Mouse (Mus musculus): ENCODE results near the gene Xpo1. TPM values are rescaled to one million over a fixed set of nuclear protein-coding genes. Genes with fewer than 3 reads are reported as not detected.

Gene Xpo1
- 61.6 and 70.2 TPM in 2 replicates for polyA plus RNA-seq (2015; fragmentation: Nextera tagmentation; extraction: Ambion mirVana)

DNA sequence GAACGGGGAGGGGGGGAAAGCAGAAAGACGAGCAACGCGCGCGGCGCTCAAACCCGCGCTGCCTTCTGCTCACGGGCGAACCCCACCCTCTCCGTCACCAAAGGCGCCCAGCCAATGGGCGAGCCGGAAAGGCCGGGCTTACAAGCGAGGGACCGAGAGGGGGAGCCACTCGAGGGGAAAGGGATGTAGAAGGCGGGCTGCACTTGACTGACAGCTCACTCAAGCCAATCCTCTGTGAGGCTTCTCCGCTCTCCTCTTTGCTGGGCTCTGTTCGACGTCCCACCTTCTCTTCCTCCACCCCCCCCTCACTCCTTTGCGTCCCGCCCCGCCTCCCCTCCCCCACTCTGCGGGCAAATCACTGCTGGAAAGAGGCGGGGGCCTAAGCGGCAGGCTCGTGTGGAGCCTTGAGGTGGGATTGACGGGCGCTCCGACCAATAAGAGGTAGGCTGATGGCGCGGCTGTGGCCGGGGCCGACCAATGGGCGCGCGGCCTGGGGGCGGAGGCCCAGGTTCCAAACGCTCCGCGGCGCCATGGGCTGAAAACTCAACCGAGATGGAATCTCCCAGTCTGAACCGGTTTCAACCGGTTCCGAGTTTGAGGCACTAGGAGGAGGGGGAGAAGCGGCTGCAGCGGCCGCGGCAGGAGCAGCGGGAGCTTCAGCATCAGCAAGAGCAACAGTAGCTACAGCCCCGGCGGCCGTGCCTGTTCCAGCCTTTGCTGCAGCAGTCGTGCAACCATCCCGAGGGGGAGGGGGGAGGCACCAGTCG lies at the start of gene Xpo1:
TSS of gene Xpo1 (plus strand) at position 615 of the 767 bp plus-strand sequence.
- H3K27me3 ChIP-seq (ENCODE audit: control insufficient read depth, insufficient read depth, low read length), result no peaks in the 10 kb centered on the region
- H3K4me2 ChIP-seq (ENCODE audit: low read depth, low read length), result peak within 1 kb of the TSS; percentile 74
- peak within 1 kb of the TSS; percentile 99 for H3K9ac ChIP-seq (ENCODE audit: low read length)
- ATAC-seq (ENCODE audit: insufficient read depth, low FRiP score), result peak; percentile 97
- no peaks in the 10 kb centered on the region for H3K9me3 ChIP-seq (replicated peaks; ENCODE audit: control insufficient read depth, low read length)
- peak within 1 kb of the TSS; percentile 100 for H3K27ac ChIP-seq (ENCODE audit: low read length)
- peak within 1 kb of the TSS; percentile 99 for H3K4me3 ChIP-seq (replicated peaks; ENCODE audit: low read length)
- no peaks in the 10 kb centered on the region for H3K36me3 ChIP-seq (ENCODE audit: control insufficient read depth, insufficient read depth, low read length)
- peaks cover 10% of the 10 kb centered on the region; the same call in 1 of the 2 replicates for H3K4me1 ChIP-seq (ENCODE audit: control insufficient read depth, insufficient read depth, low read length)
- 0% methylated on average over 57 of the region's 60 CpGs for WGBS

GRCm38 (mm10) chr11:23209717-23210116 lies 46.1 kb upstream of the Xpo1 start:
- Histone ChIP-seq H3K27me3 (ENCODE audit: control insufficient read depth, insufficient read depth, low read length) (no peaks in the 10 kb centered on the region), H3K9me3 (replicated peaks; ENCODE audit: control insufficient read depth, low read length) (no peaks in the 10 kb centered on the region), H3K27ac (ENCODE audit: low read length) (no peak overlapping the region), H3K36me3 (ENCODE audit: control insufficient read depth, insufficient read depth, low read length) (no peaks in the 10 kb centered on the region), H3K4me2 (ENCODE audit: low read depth, low read length) (no peak overlapping the region), H3K4me1 (ENCODE audit: control insufficient read depth, insufficient read depth, low read length) (peaks cover 4% of the 10 kb centered on the region; the same call in 1 of the 2 replicates), H3K9ac (ENCODE audit: low read length) (no peak overlapping the region), H3K4me3 (replicated peaks; ENCODE audit: low read length) (no peak overlapping the region)
- 82% methylated on average over 7 of the region's 7 CpGs for WGBS
- ATAC-seq (ENCODE audit: insufficient read depth, low FRiP score), result no peak

GRCm38 (mm10) chr11:23210590-23211510 lies 45.0 kb upstream of the Xpo1 start:
- WGBS, result 17% methylated on average over 16 of the region's 16 CpGs

DNA sequence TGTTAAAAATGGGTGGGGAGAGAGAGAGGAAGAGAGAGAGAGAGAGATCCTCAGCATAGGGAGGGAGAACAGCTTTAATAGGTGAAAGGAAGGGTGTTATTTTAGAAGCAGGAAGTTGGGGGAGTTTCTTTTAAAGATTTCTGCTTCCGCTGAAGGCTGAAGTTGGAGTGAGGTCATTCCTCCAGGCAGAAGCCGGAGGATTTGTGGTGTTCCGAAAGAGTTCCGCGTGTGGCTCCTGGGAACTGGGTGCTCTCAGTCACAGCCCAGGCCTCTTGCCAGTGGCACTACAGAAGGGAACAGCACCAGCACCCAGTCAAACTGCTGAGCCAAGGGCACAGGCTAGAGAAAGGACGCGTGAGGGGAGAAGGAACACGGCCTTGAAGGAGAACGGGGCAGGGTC lies 38.4 kb upstream of the Xpo1 start:
- H3K9ac ChIP-seq (ENCODE audit: low read length), result no peak overlapping the region
- no peaks in the 10 kb centered on the region for H3K27me3 ChIP-seq (ENCODE audit: control insufficient read depth, insufficient read depth, low read length)
- H3K4me1 ChIP-seq (ENCODE audit: control insufficient read depth, insufficient read depth, low read length), result no peaks in the 10 kb centered on the region
- ATAC-seq (ENCODE audit: insufficient read depth, low FRiP score), result no peak
- H3K4me2 ChIP-seq (ENCODE audit: low read depth, low read length), result no peak overlapping the region
- H3K9me3 ChIP-seq (replicated peaks; ENCODE audit: control insufficient read depth, low read length), result no peaks in the 10 kb centered on the region; the same call in 1 of the 2 replicates
- 82% methylated on average over 9 of the region's 9 CpGs for WGBS
- H3K36me3 ChIP-seq (ENCODE audit: control insufficient read depth, insufficient read depth, low read length), result no peaks in the 10 kb centered on the region
- H3K4me3 ChIP-seq (replicated peaks; ENCODE audit: low read length), result no peak overlapping the region
- no peak overlapping the region for H3K27ac ChIP-seq (ENCODE audit: low read length)

More at GRCm38 (mm10) chr11:23210590-23211510, 45.0 kb upstream of the Xpo1 start:
- H3K4me3 ChIP-seq (replicated peaks; ENCODE audit: low read length), result peak overlapping the region; percentile 35
- peak overlapping the region; percentile 64 for H3K27ac ChIP-seq (ENCODE audit: low read length)
- no peaks in the 10 kb centered on the region for H3K27me3 ChIP-seq (ENCODE audit: control insufficient read depth, insufficient read depth, low read length)
- no peaks in the 10 kb centered on the region for H3K9me3 ChIP-seq (replicated peaks; ENCODE audit: control insufficient read depth, low read length)
- H3K4me1 ChIP-seq (ENCODE audit: control insufficient read depth, insufficient read depth, low read length), result peaks cover 4% of the 10 kb centered on the region; the same call in 1 of the 2 replicates
- peak overlapping the region; percentile 56 for H3K4me2 ChIP-seq (ENCODE audit: low read depth, low read length)
- H3K9ac ChIP-seq (ENCODE audit: low read length), result peak overlapping the region; percentile 65
- H3K36me3 ChIP-seq (ENCODE audit: control insufficient read depth, insufficient read depth, low read length), result no peaks in the 10 kb centered on the region
- no peak for ATAC-seq (ENCODE audit: insufficient read depth, low FRiP score)

DNA sequence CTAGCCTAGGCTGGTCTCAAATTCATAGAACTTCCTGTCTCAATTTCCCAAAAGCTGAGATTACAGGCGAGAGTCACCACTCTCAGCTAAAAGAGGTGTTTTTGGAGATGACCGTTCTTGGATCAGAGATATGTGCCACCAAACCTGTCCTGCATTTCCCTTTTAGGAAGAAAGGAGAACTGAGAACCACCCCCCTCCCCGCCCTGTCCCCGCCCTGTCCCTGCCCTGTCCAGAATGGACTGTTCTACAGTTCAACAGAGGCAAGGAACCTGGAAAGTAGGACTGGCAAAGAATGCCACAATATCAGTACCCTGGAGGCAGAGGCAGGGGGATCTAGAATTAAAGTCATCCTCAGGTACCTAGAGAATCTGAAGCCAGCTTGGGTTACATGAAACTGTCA lies 19.8 kb upstream of the Xpo1 start:
- 76% methylated on average over 4 of the region's 4 CpGs for WGBS
- no peak for ATAC-seq (ENCODE audit: insufficient read depth, low FRiP score)
- no peaks in the 10 kb centered on the region for H3K36me3 ChIP-seq (ENCODE audit: control insufficient read depth, insufficient read depth, low read length)
- H3K4me2 ChIP-seq (ENCODE audit: low read depth, low read length), result no peak overlapping the region
- H3K9ac ChIP-seq (ENCODE audit: low read length), result no peak overlapping the region
- H3K27me3 ChIP-seq (ENCODE audit: control insufficient read depth, insufficient read depth, low read length), result no peaks in the 10 kb centered on the region; the same call in 1 of the 2 replicates
- no peak overlapping the region for H3K27ac ChIP-seq (ENCODE audit: low read length)
- H3K4me3 ChIP-seq (replicated peaks; ENCODE audit: low read length), result no peak overlapping the region
- H3K4me1 ChIP-seq (ENCODE audit: control insufficient read depth, insufficient read depth, low read length), result no peaks in the 10 kb centered on the region
- H3K9me3 ChIP-seq (replicated peaks; ENCODE audit: control insufficient read depth, low read length), result no peaks in the 10 kb centered on the region

- H3K4me2 ChIP-seq (ENCODE audit: low read depth, low read length), result no peak overlapping the region
- no peak overlapping the region for H3K9ac ChIP-seq (ENCODE audit: low read length)
- H3K27ac ChIP-seq (ENCODE audit: low read length), result no peak overlapping the region
- no peaks in the 10 kb centered on the region for H3K27me3 ChIP-seq (ENCODE audit: control insufficient read depth, insufficient read depth, low read length)
- no peaks in the 10 kb centered on the region for H3K36me3 ChIP-seq (ENCODE audit: control insufficient read depth, insufficient read depth, low read length)
- H3K4me1 ChIP-seq (ENCODE audit: control insufficient read depth, insufficient read depth, low read length), result peaks cover 10% of the 10 kb centered on the region; the same call in 1 of the 2 replicates
- H3K9me3 ChIP-seq (replicated peaks; ENCODE audit: control insufficient read depth, low read length), result no peaks in the 10 kb centered on the region
- ATAC-seq (ENCODE audit: insufficient read depth, low FRiP score), result no peak
- 82% methylated on average over 4 of the region's 4 CpGs for WGBS
- no peak overlapping the region for H3K4me3 ChIP-seq (replicated peaks; ENCODE audit: low read length)
Measured at GRCm38 (mm10) chr11:23253931-23254330, 1.9 kb upstream of the Xpo1 start.

DNA sequence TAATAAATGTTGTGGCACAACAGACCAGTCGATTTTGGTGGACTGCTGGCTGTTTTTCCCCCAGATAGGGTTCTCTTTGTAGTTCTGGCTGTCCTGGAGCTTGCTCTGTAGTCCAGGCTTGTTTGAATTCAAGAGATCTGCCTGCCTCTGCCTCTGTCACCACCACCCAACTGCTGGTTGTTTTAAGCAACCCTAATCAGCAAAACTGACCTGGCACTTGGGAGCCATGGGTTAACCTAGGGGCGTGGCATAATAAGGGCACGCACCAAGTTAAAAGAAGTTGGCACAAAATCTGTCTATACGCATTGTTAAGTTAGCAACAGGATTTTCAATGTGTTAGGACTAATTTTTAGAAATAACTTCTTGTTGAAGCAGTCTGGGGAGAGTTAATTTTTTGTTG lies 1.3 kb upstream of the Xpo1 start:
- peak overlapping the region; percentile 89 for H3K9ac ChIP-seq (ENCODE audit: low read length)
- peak overlapping the region; percentile 64 for H3K4me2 ChIP-seq (ENCODE audit: low read depth, low read length)
- no peaks in the 10 kb centered on the region for H3K9me3 ChIP-seq (replicated peaks; ENCODE audit: control insufficient read depth, low read length)
- peak overlapping the region; percentile 99 for H3K4me3 ChIP-seq (replicated peaks; ENCODE audit: low read length)
- H3K27me3 ChIP-seq (ENCODE audit: control insufficient read depth, insufficient read depth, low read length), result no peaks in the 10 kb centered on the region
- H3K36me3 ChIP-seq (ENCODE audit: control insufficient read depth, insufficient read depth, low read length), result no peaks in the 10 kb centered on the region
- peak overlapping the region; percentile 96 for H3K27ac ChIP-seq (ENCODE audit: low read length)
- no peak for ATAC-seq (ENCODE audit: insufficient read depth, low FRiP score)
- WGBS, result 82% methylated on average over 4 of the region's 4 CpGs
- peaks cover 10% of the 10 kb centered on the region; the same call in 1 of the 2 replicates for H3K4me1 ChIP-seq (ENCODE audit: control insufficient read depth, insufficient read depth, low read length)

DNA sequence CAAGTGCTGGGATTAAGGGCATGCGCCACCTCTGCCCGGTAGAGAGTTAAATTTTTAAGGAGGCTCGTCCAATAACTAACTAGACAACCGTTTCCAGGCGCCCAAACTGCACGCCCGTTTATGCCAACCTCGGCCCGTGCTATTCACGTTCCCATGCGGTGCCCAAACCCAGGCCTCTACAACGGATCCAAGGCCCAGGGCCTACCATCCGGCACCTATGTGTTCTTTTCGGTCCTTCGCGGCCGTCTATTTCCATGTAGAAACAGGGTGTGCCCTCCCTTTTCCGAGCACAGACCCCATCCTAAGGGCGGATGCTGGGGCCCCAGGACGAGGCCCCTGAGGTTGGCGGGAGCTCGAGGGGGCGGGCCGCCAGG lies 801 bp upstream of the Xpo1 start:
- Histone ChIP-seq H3K9me3 (replicated peaks; ENCODE audit: control insufficient read depth, low read length) (no peaks in the 10 kb centered on the region), H3K9ac (ENCODE audit: low read length) (peak overlapping the region; percentile 89), H3K4me2 (ENCODE audit: low read depth, low read length) (peak overlapping the region; percentile 64), H3K27ac (ENCODE audit: low read length) (peak overlapping the region; percentile 96), H3K4me1 (ENCODE audit: control insufficient read depth, insufficient read depth, low read length) (peaks cover 10% of the 10 kb centered on the region; the same call in 1 of the 2 replicates), H3K27me3 (ENCODE audit: control insufficient read depth, insufficient read depth, low read length) (no peaks in the 10 kb centered on the region), H3K4me3 (replicated peaks; ENCODE audit: low read length) (peak overlapping the region; percentile 99), H3K36me3 (ENCODE audit: control insufficient read depth, insufficient read depth, low read length) (no peaks in the 10 kb centered on the region)
- WGBS, result 1% methylated on average over 24 of the region's 24 CpGs
- ATAC-seq (ENCODE audit: insufficient read depth, low FRiP score), result no peak

All from stomach, embryonic 16.5 days (tissue).